Mouse (Mus musculus): Measurements from ENCODE around the gene Eif4g1. TPM values are rescaled to one million over a fixed set of nuclear protein-coding genes. Genes with fewer than 3 reads are reported as not detected.

Eif4g1 gene
- polyA plus RNA-seq, 1 experiment from 2014 or later: 113 TPM

- Histone ChIP-seq H3K4me2 (ENCODE audit: low read depth, low read length) (peak within 1 kb of the TSS; percentile 99), H3K9ac (ENCODE audit: low read length) (peak within 1 kb of the TSS; percentile 75), H3K4me3 (ENCODE audit: low read length) (peak within 1 kb of the TSS; percentile 70), H3K36me3 (ENCODE audit: control insufficient read depth, insufficient read depth) (no peaks in the 10 kb centered on the region), H3K27ac (ENCODE audit: low read length) (no peak within 1 kb of the TSS), H3K9me3 (replicated peaks; ENCODE audit: control insufficient read depth, low read length) (no peaks in the 10 kb centered on the region), H3K4me1 (ENCODE audit: control insufficient read depth, insufficient read depth, low read length) (peaks cover 6% of the 10 kb centered on the region), H3K27me3 (ENCODE audit: control insufficient read depth, insufficient read depth, low read length) (peaks cover 51% of the 10 kb centered on the region)
- 3% methylated on average over 45 of the region's 45 CpGs for WGBS
- no peak for ATAC-seq (replicated peaks; ENCODE audit: extremely low read depth, insufficient read depth, low FRiP score)
These were observed 65.9 kb downstream of the Eif4g1 start, which contains the start of gene Thpo for GRCm38 (mm10) chr16:20733731-20734730. Gene Thpo, minus strand, starts transcription at chr16:20734511.

DNA sequence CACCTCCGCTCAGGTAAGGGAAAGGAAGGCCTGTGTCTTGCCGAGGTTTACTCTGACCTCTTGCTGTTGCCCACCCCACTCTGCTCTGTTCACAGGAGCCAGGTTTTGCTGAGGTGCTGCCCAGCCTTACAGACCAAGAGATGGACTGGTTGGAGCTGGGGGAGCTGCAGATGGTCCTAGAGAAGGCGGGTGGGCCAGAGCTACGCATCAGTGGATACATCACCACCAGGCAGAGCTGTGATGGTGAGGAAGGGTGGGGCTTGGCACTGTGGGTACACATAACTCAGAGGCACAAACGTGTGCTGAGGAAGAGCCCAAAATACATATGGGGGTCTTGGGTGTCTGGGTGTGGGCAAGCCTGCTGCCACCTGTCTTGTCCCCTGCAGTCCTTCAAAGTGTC is 67.5 kb downstream of the Eif4g1 start:
- H3K9ac ChIP-seq (ENCODE audit: low read length): no peak overlapping the region
- H3K27ac ChIP-seq (ENCODE audit: low read length): no peak overlapping the region
- H3K4me2 ChIP-seq (ENCODE audit: low read depth, low read length): no peak overlapping the region
- 72% methylated on average over 5 of the region's 5 CpGs for WGBS
- no peaks in the 10 kb centered on the region for H3K36me3 ChIP-seq (ENCODE audit: control insufficient read depth, insufficient read depth)
- H3K27me3 ChIP-seq (ENCODE audit: control insufficient read depth, insufficient read depth, low read length): peaks cover 47% of the 10 kb centered on the region
- H3K4me1 ChIP-seq (ENCODE audit: control insufficient read depth, insufficient read depth, low read length): peaks cover 6% of the 10 kb centered on the region
- H3K4me3 ChIP-seq (ENCODE audit: low read length): no peak overlapping the region
- no peak for ATAC-seq (replicated peaks; ENCODE audit: extremely low read depth, insufficient read depth, low FRiP score)
- H3K9me3 ChIP-seq (replicated peaks; ENCODE audit: control insufficient read depth, low read length): no peaks in the 10 kb centered on the region

- no peak overlapping the region for H3K4me3 ChIP-seq (ENCODE audit: low read length)
- 83% methylated on average over 7 of the region's 7 CpGs for WGBS
- no peaks in the 10 kb centered on the region for H3K9me3 ChIP-seq (replicated peaks; ENCODE audit: control insufficient read depth, low read length)
- no peak overlapping the region for H3K4me2 ChIP-seq (ENCODE audit: low read depth, low read length)
- peaks cover 6% of the 10 kb centered on the region for H3K4me1 ChIP-seq (ENCODE audit: control insufficient read depth, insufficient read depth, low read length)
- H3K9ac ChIP-seq (ENCODE audit: low read length): no peak overlapping the region
- H3K27ac ChIP-seq (ENCODE audit: low read length): no peak overlapping the region
- H3K27me3 ChIP-seq (ENCODE audit: control insufficient read depth, insufficient read depth, low read length): peaks cover 47% of the 10 kb centered on the region
- no peak for ATAC-seq (replicated peaks; ENCODE audit: extremely low read depth, insufficient read depth, low FRiP score)
- H3K36me3 ChIP-seq (ENCODE audit: control insufficient read depth, insufficient read depth): no peaks in the 10 kb centered on the region
These were observed 68.1 kb downstream of the Eif4g1 start for GRCm38 (mm10) chr16:20736168-20736567.

GRCm38 (mm10) chr16:20736823-20737222 is 68.7 kb downstream of the Eif4g1 start:
- Histone ChIP-seq H3K36me3 (ENCODE audit: control insufficient read depth, insufficient read depth) (no peaks in the 10 kb centered on the region), H3K4me1 (ENCODE audit: control insufficient read depth, insufficient read depth, low read length) (peaks cover 6% of the 10 kb centered on the region), H3K4me2 (ENCODE audit: low read depth, low read length) (no peak overlapping the region), H3K27ac (ENCODE audit: low read length) (no peak overlapping the region), H3K27me3 (ENCODE audit: control insufficient read depth, insufficient read depth, low read length) (peaks cover 47% of the 10 kb centered on the region), H3K9ac (ENCODE audit: low read length) (no peak overlapping the region), H3K4me3 (ENCODE audit: low read length) (no peak overlapping the region), H3K9me3 (replicated peaks; ENCODE audit: control insufficient read depth, low read length) (no peaks in the 10 kb centered on the region)
- ATAC-seq (replicated peaks; ENCODE audit: extremely low read depth, insufficient read depth, low FRiP score): no peak
- WGBS: 75% methylated on average over 5 of the region's 5 CpGs

DNA sequence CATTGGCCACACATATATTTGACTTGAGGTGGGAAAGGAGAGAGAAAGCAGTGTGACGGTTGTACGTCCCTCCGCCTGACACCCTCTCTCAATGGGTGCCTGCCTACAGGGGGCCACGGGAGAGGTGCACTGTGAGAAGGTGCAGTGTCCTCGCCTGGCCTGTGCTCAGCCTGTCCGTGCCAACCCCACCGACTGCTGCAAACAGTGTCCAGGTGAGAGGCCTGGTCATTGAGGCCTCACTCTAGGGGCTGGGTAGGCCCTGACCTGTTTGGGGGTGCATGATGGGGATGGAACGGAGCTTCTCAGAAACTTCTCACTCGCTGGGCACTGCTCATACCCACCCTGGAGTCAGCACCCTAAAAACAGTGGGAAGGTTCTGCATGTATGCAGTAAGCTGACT is 71.7 kb downstream of the Eif4g1 start:
- Histone ChIP-seq H3K27ac (ENCODE audit: low read length) (no peak overlapping the region), H3K4me3 (ENCODE audit: low read length) (no peak overlapping the region), H3K4me1 (ENCODE audit: control insufficient read depth, insufficient read depth, low read length) (no peaks in the 10 kb centered on the region), H3K9me3 (replicated peaks; ENCODE audit: control insufficient read depth, low read length) (no peaks in the 10 kb centered on the region), H3K4me2 (ENCODE audit: low read depth, low read length) (no peak overlapping the region), H3K9ac (ENCODE audit: low read length) (no peak overlapping the region), H3K36me3 (ENCODE audit: control insufficient read depth, insufficient read depth) (no peaks in the 10 kb centered on the region), H3K27me3 (ENCODE audit: control insufficient read depth, insufficient read depth, low read length) (peaks cover 24% of the 10 kb centered on the region)
- ATAC-seq (replicated peaks; ENCODE audit: extremely low read depth, insufficient read depth, low FRiP score): no peak
- 85% methylated on average over 9 of the region's 9 CpGs for WGBS

Other genes starting within 250 kb of the Eif4g1 start
- gene Abcc5, start 241.9 kb upstream of the Eif4g1 start, polyA plus RNA-seq (2015; fragmentation: Nextera tagmentation; extraction: Ambion mirVana): 54.0 and 64.1 TPM in 2 replicates
- 80.6 and 80.9 TPM in 2 replicates for gene Eif2b5, start 169.5 kb upstream of the Eif4g1 start, polyA plus RNA-seq (2015; fragmentation: Nextera tagmentation; extraction: Ambion mirVana)
- gene Dvl3, start 151.3 kb upstream of the Eif4g1 start, polyA plus RNA-seq (2015; fragmentation: Nextera tagmentation; extraction: Ambion mirVana): 18.3 and 18.9 TPM in 2 replicates
- 444 and 463 TPM in 2 replicates for gene Ap2m1, start 132.8 kb upstream of the Eif4g1 start, polyA plus RNA-seq (2015; fragmentation: Nextera tagmentation; extraction: Ambion mirVana)
- gene Abcf3, start 119.7 kb upstream of the Eif4g1 start, polyA plus RNA-seq (2015; fragmentation: Nextera tagmentation; extraction: Ambion mirVana): 49.4 and 54.0 TPM in 2 replicates
- gene Vwa5b2, start 78.8 kb upstream of the Eif4g1 start, polyA plus RNA-seq (2015; fragmentation: Nextera tagmentation; extraction: Ambion mirVana): 0.28 and 0.29 TPM in 2 replicates
- 18.9 and 19.9 TPM in 2 replicates for gene Eef1akmt4, start 56.7 kb upstream of the Eif4g1 start, polyA plus RNA-seq (2015; fragmentation: Nextera tagmentation; extraction: Ambion mirVana)
- gene Gm49333, start 56.7 kb upstream of the Eif4g1 start, polyA plus RNA-seq (2015; fragmentation: Nextera tagmentation; extraction: Ambion mirVana): not detected in 2 replicates
- gene Alg3, start 56.6 kb upstream of the Eif4g1 start, polyA plus RNA-seq (2015; fragmentation: Nextera tagmentation; extraction: Ambion mirVana): 28.4 and 28.6 TPM in 2 replicates
- 0.35 and 0.37 TPM in 2 replicates for gene Camk2n2, start 47.0 kb upstream of the Eif4g1 start, polyA plus RNA-seq (2015; fragmentation: Nextera tagmentation; extraction: Ambion mirVana)
- gene Ece2, start 38.5 kb upstream of the Eif4g1 start, polyA plus RNA-seq (2015; fragmentation: Nextera tagmentation; extraction: Ambion mirVana): 0.87 and 1.2 TPM in 2 replicates
- gene Psmd2, start 16.7 kb upstream of the Eif4g1 start, polyA plus RNA-seq (2015; fragmentation: Nextera tagmentation; extraction: Ambion mirVana): 245 and 248 TPM in 2 replicates
- gene Fam131a, start 24.9 kb downstream of the Eif4g1 start, polyA plus RNA-seq (2015; fragmentation: Nextera tagmentation; extraction: Ambion mirVana): 7.5 and 9.2 TPM in 2 replicates
- gene Polr2h, start 49.4 kb downstream of the Eif4g1 start, polyA plus RNA-seq (2015; fragmentation: Nextera tagmentation; extraction: Ambion mirVana): 49.0 and 51.8 TPM in 2 replicates
- gene Clcn2, start 49.4 kb downstream of the Eif4g1 start, polyA plus RNA-seq (2015; fragmentation: Nextera tagmentation; extraction: Ambion mirVana): 3.8 TPM in 2 replicates
- gene Chrd, start 64.8 kb downstream of the Eif4g1 start, polyA plus RNA-seq (2015; fragmentation: Nextera tagmentation; extraction: Ambion mirVana): 1.6 and 1.9 TPM in 2 replicates
- gene Thpo, start 66.2 kb downstream of the Eif4g1 start, polyA plus RNA-seq (2015; fragmentation: Nextera tagmentation; extraction: Ambion mirVana): 0.25 and 0.34 TPM in 2 replicates

Measured in heart, embryonic 16.5 days (tissue).